Mouse (Mus musculus) 3134 (cell line): ENCODE data around the gene Zfp426.

Experiments
- DNase-seq: peaks from one replicate; pipeline ENCODE4 v3.0.0-alpha.2; 2011; ENCODE audit warnings: low spot score; ENCODE audit not compliant: insufficient read length; ENCODE audit errors: extremely low read depth

Zfp426 gene

GRCm38 (mm10) chr9:20492527-20493233, at the start of gene Zfp426:
Zfp426 (minus strand) TSS chr9:20492746.
- DNase-seq = peak; percentile 92

- DNase-seq = no peak
Measured at GRCm38 (mm10) chr9:20536598-20536997, 44.1 kb upstream of the Zfp426 start.

GRCm38 (mm10) chr9:20534326-20534926, 41.9 kb upstream of the Zfp426 start:
- DNase-seq = no peak

- DNase-seq = peak; percentile 83
Measured at GRCm38 (mm10) chr9:20521306-20521957, 28.9 kb upstream of the Zfp426 start, which contains the start of gene Zfp266. Zfp266 (minus strand) TSS chr9:20521417.

GRCm38 (mm10) chr9:20520531-20521210, 28.1 kb upstream of the Zfp426 start:
- DNase-seq = no peak

GRCm38 (mm10) chr9:20519949-20520348, 27.4 kb upstream of the Zfp426 start:
- DNase-seq = peak; percentile 22

GRCm38 (mm10) chr9:20518708-20519107, 26.2 kb upstream of the Zfp426 start:
- DNase-seq = no peak

- DNase-seq = no peak
Measured at GRCm38 (mm10) chr9:20517727-20518126, 25.2 kb upstream of the Zfp426 start.

GRCm38 (mm10) chr9:20514016-20514415, 21.5 kb upstream of the Zfp426 start:
- no peak for DNase-seq

- DNase-seq = no peak
Measured at GRCm38 (mm10) chr9:20512714-20513113, 20.2 kb upstream of the Zfp426 start.

GRCm38 (mm10) chr9:20511645-20512044, 19.1 kb upstream of the Zfp426 start:
- DNase-seq = no peak

GRCm38 (mm10) chr9:20510346-20510745, 17.8 kb upstream of the Zfp426 start:
- no peak for DNase-seq

GRCm38 (mm10) chr9:20509676-20510075, 17.1 kb upstream of the Zfp426 start:
- DNase-seq = no peak

- DNase-seq = no peak
Measured at GRCm38 (mm10) chr9:20504801-20505200, 12.3 kb upstream of the Zfp426 start.

GRCm38 (mm10) chr9:20493281-20493680, 735 bp upstream of the Zfp426 start:
- DNase-seq = peak; percentile 6

- no peak for DNase-seq
Measured at GRCm38 (mm10) chr9:20491858-20492526, 554 bp downstream of the Zfp426 start.

- no peak for DNase-seq
Measured at GRCm38 (mm10) chr9:20489536-20489935, 3.0 kb downstream of the Zfp426 start.

GRCm38 (mm10) chr9:20479396-20479795, 13.2 kb downstream of the Zfp426 start:
- DNase-seq = no peak

GRCm38 (mm10) chr9:20476632-20477031, 15.9 kb downstream of the Zfp426 start:
- no peak for DNase-seq

GRCm38 (mm10) chr9:20466761-20467442, 25.6 kb downstream of the Zfp426 start:
- peak; percentile 13 for DNase-seq
